Mouse (Mus musculus) CH12.LX (cell line): ENCODE data around the gene Acss1. TPM values are rescaled to one million over a fixed set of nuclear protein-coding genes. Genes with fewer than 3 reads are reported as not detected.

ENCODE experiments used
- DNase-seq: peaks from one replicate; pipeline ENCODE4 v3.0.0-alpha.2; 2013; ENCODE audit errors: extremely low read depth
- H3K27ac ChIP-seq: 2 replicates; pipeline ENCODE4 v1.5.1; 2012; ENCODE audit warnings: low read depth, mild to moderate bottlenecking, control low read depth, moderate library complexity; ENCODE audit not compliant: insufficient read depth
- H3K27me3 ChIP-seq: replicated peaks from 2 replicates; pipeline ENCODE3; 2012; ENCODE audit warnings: inconsistent platforms
- H3K36me3 ChIP-seq, 2 experiments: replicated peaks in 1 of 2; 2 replicates each; pipeline versions ENCODE3 to v1.6.1; 2012; ENCODE audit warnings: inconsistent platforms in 1 of 2, low read length in 1 of 2, mild to moderate bottlenecking in 1 of 2, mixed read lengths in 1 of 2, moderate library complexity in 1 of 2; ENCODE audit not compliant: control insufficient read depth in 1 of 2, insufficient read depth in 1 of 2
- H3K4me1 ChIP-seq, 2 experiments: 2 replicates each; pipeline ENCODE4 v1.6.1; 2012; ENCODE audit warnings: inconsistent platforms in 1 of 2, moderate library complexity in 1 of 2; ENCODE audit not compliant: insufficient read depth in 2 of 2, control insufficient read depth in 1 of 2
- H3K4me2 ChIP-seq: 2 replicates; pipeline ENCODE4 v1.6.1; 2012; ENCODE audit warnings: low read depth, mild to moderate bottlenecking, control low read depth; ENCODE audit not compliant: poor library complexity, insufficient read depth, severe bottlenecking
- H3K4me3 ChIP-seq, 3 experiments: fragments of 150-350 bp in 1 of 3; sonication (generic) in 1 of 3; replicated peaks in 1 of 3; 2 replicates each; pipeline versions ENCODE3 to v1.5.1; 2011 to 2012; ENCODE audit warnings: low read depth in 2 of 3, low read length in 2 of 3, mild to moderate bottlenecking in 2 of 3, moderate library complexity in 2 of 3, control low read depth in 1 of 3, improper control_type of control experiment in 1 of 3, inconsistent platforms in 1 of 3, mixed read lengths in 1 of 3; ENCODE audit not compliant: poor library complexity in 1 of 3
- H3K79me2 ChIP-seq: replicated peaks from 2 replicates; pipeline ENCODE4 v1.6.1; 2012; ENCODE audit warnings: mild to moderate bottlenecking, moderate library complexity; ENCODE audit not compliant: control insufficient read depth, poor library complexity, insufficient read depth, severe bottlenecking; ENCODE audit errors: extremely low read depth
- H3K9ac ChIP-seq: 2 replicates; pipeline ENCODE4 v1.6.1; 2012; ENCODE audit warnings: low read depth, mild to moderate bottlenecking, control low read depth, moderate library complexity; ENCODE audit not compliant: insufficient read depth
- H3K9me3 ChIP-seq: replicated peaks from 2 replicates; pipeline ENCODE3; 2012; ENCODE audit warnings: low read length, inconsistent platforms, mixed read lengths
- BHLHE40 ChIP-seq: IDR thresholded peaks from 2 replicates; pipeline ENCODE4 v1.6.1; 2011; ENCODE audit warnings: mild to moderate bottlenecking, low read depth, low read length, improper control_type of control experiment
- CHD1 ChIP-seq: IDR thresholded peaks from 2 replicates; pipeline ENCODE4 v1.6.1; 2012; ENCODE audit warnings: low read depth, low read length, improper control_type of control experiment, inconsistent platforms
- CTCF ChIP-seq, 2 experiments: IDR thresholded peaks in 1 of 2; conservative IDR thresholded peaks in 1 of 2; 2 replicates each; pipeline ENCODE4 v1.5.1; 2011 to 2012; ENCODE audit warnings: low read depth in 2 of 2, low read length in 2 of 2, improper control_type of control experiment in 1 of 2, inconsistent platforms in 1 of 2, mild to moderate bottlenecking in 1 of 2, moderate library complexity in 1 of 2
- E2F4 ChIP-seq: IDR thresholded peaks from 2 replicates; pipeline ENCODE4 v1.6.1; 2011; ENCODE audit warnings: low read depth, low read length, improper control_type of control experiment; ENCODE audit not compliant: insufficient replicate concordance
- ELF1 ChIP-seq: IDR thresholded peaks from 2 replicates; pipeline ENCODE4 v1.6.1; 2014; ENCODE audit warnings: low read depth, mild to moderate bottlenecking, inconsistent platforms, low read length, improper control_type of control experiment
- ETS1 ChIP-seq: conservative IDR thresholded peaks from 2 replicates; pipeline ENCODE4 v1.6.1; 2012; ENCODE audit warnings: low read depth, mild to moderate bottlenecking, inconsistent platforms, low read length, improper control_type of control experiment, moderate library complexity
- IRF4 ChIP-seq: IDR thresholded peaks from 2 replicates; pipeline ENCODE4 v1.6.1; 2014; ENCODE audit warnings: low read depth, mild to moderate bottlenecking, inconsistent platforms, low read length, improper control_type of control experiment
- JUND ChIP-seq: conservative IDR thresholded peaks from 2 replicates; pipeline ENCODE4 v1.6.1; 2011; ENCODE audit warnings: low read depth, low read length, improper control_type of control experiment
- MAX ChIP-seq: IDR thresholded peaks from 2 replicates; pipeline ENCODE4 v1.6.1; 2011; ENCODE audit warnings: low read length, improper control_type of control experiment
- MXI1 ChIP-seq: IDR thresholded peaks from 2 replicates; pipeline ENCODE4 v1.6.1; 2011; ENCODE audit warnings: mild to moderate bottlenecking, low read depth, low read length, improper control_type of control experiment
- NELFE ChIP-seq: IDR thresholded peaks from 2 replicates; pipeline ENCODE4 v1.6.1; 2011; ENCODE audit warnings: low read depth, low read length, improper control_type of control experiment
- POLR2AphosphoS2 ChIP-seq: IDR thresholded peaks from 2 replicates; pipeline ENCODE4 v1.6.1; 2011; ENCODE audit warnings: low read depth, low read length, improper control_type of control experiment
- TBP ChIP-seq: conservative IDR thresholded peaks from 2 replicates; pipeline ENCODE4 v1.6.1; 2011; ENCODE audit warnings: low read depth, low read length, improper control_type of control experiment
- ZMIZ1 ChIP-seq: IDR thresholded peaks from 2 replicates; pipeline ENCODE4 v1.6.1; 2012; ENCODE audit warnings: low read depth, mild to moderate bottlenecking, inconsistent platforms, low read length, improper control_type of control experiment
- dilution Hi-C: fragments of 300-500 bp; cut with MboI; formaldehyde crosslinking; loops from 2 replicates; pipeline ENCODE4 v1.14.3; 2020; ENCODE audit warnings: low sequenced_read_pairs; ENCODE audit not compliant: extremely low pct_unique_long_range_greater_than_20kb, extremely low pct_ligation_motif_present
- in situ Hi-C: fragments of 300-500 bp; cut with MboI; formaldehyde crosslinking; loops from 3 replicates; pipeline ENCODE4 v1.14.3; 2019; ENCODE audit warnings: low sequenced_read_pairs, low pct_ligation_motif_present, low pct_unique_long_range_greater_than_20kb, mixed read lengths
- polyA plus RNA-seq: library from polyadenylated mRNA; unstranded; fragments of >175 nt; gene quantifications from 2 replicates; pipeline ENCODE4 v1.2.1, GENCODE M21; 2012; ENCODE audit warnings: low read depth; ENCODE audit not compliant: insufficient read length
- total RNA-seq, 2 experiments: library from RNA; depleted of rRNA; stranded (reverse); fragments of 300-350 nt in 1 of 2; fragments of >200 nt in 1 of 2; gene quantifications; 2 replicates each; pipeline ENCODE4 v1.2.3; 2012 to 2014

The Acss1 gene
- total and polyA plus RNA-seq, 3 experiments, result 0.39 to 1.7 (median 0.76) TPM

GRCm38 (mm10) chr2:150569847-150570590 is 98.3 kb downstream of the Acss1 start, which contains the start of gene Cst7:
TSS of gene Cst7 (plus strand) at chr2:150570415.
- Histone ChIP-seq H3K4me1 (peaks cover 0 to 43% of the 10 kb centered on the region in 2 experiments; a peak in 2 of 4 replicates), H3K36me3 (peaks cover 0 to 15% of the 10 kb centered on the region in 2 experiments), H3K4me3 (peak within 1 kb of the TSS; percentile 40 to 56 (median 42)), H3K4me2 (peak within 1 kb of the TSS; percentile 31), H3K9ac (peak within 1 kb of the TSS; percentile 7; the same call in 1 of the 2 replicates), H3K9me3 (no peaks in the 10 kb centered on the region), H3K27ac (no peak within 1 kb of the TSS), H3K27me3 (no peaks in the 10 kb centered on the region), H3K79me2 (no peaks in the 10 kb centered on the region)
- dilution Hi-C loops (no loop called here), in situ Hi-C loops (loop anchor here (5.0 to 25.0 kb wide), 3 partner anchors 102 to 442 kb away; partner anchors contain the start of gene Entpd6)
- peak; percentile 78 for DNase-seq
- no peak for TF ChIP-seq E2F4
- no peak for TF ChIP-seq ZMIZ1
- no peak for TF ChIP-seq NELFE
- TF ChIP-seq MAX, result peak; percentile 71
- no peak for TF ChIP-seq POLR2AphosphoS2
- no peak; the same call in 1 of the 2 replicates for TF ChIP-seq ETS1
- TF ChIP-seq JUND, result no peak
- TF ChIP-seq TBP, result no peak
- TF ChIP-seq CTCF (conservative IDR thresholded peaks at IDR 0.05 in 1 of 2, IDR thresholded peaks at IDR 0.05 in 1 of 2; ENCODE audit: low read depth in 2 of 2, low read length in 2 of 2), result no peak
- TF ChIP-seq CHD1, result no peak
- peak; percentile 64; the same call in 1 of the 2 replicates for TF ChIP-seq MXI1
- peak; percentile 52; the same call in 1 of the 2 replicates for TF ChIP-seq BHLHE40
- 0 out of 2 replicates have a peak, but pooled peaks have one; percentile 27 for TF ChIP-seq ELF1
- TF ChIP-seq IRF4, result 0 out of 2 replicates have a peak, but pooled peaks have one; percentile 44

Other genes with a start within 250 kb of the Acss1 start
- gene Zfp442, start 217.0 kb downstream of the Acss1 start, total RNA-seq (2012; rRNA removed), result 2.0 and 2.6 TPM in 2 replicates
- gene Zfp442, start 217.0 kb downstream of the Acss1 start, total RNA-seq (2014; rRNA removed), result 2.6 and 3.4 TPM in 2 replicates
- gene Zfp442, start 217.0 kb downstream of the Acss1 start, polyA plus RNA-seq, result 1.7 and 2.5 TPM in 2 replicates
- gene Zfp345, start 183.4 kb downstream of the Acss1 start, total RNA-seq (2012; rRNA removed), result 4.5 and 6.6 TPM in 2 replicates
- gene Zfp345, start 183.4 kb downstream of the Acss1 start, total RNA-seq (2014; rRNA removed), result 15.0 and 16.6 TPM in 2 replicates
- gene Zfp345, start 183.4 kb downstream of the Acss1 start, polyA plus RNA-seq, result 6.0 and 6.3 TPM in 2 replicates
- 12.8 and 15.9 TPM in 2 replicates for gene Cst7, start 98.1 kb downstream of the Acss1 start, total RNA-seq (2012; rRNA removed)
- 30.7 and 31.7 TPM in 2 replicates for gene Cst7, start 98.1 kb downstream of the Acss1 start, total RNA-seq (2014; rRNA removed)
- gene Cst7, start 98.1 kb downstream of the Acss1 start, polyA plus RNA-seq, result 42.0 and 48.8 TPM in 2 replicates
- 24.5 and 29.0 TPM in 2 replicates for gene Apmap, start 59.9 kb downstream of the Acss1 start, total RNA-seq (2012; rRNA removed)
- 35.6 and 39.3 TPM in 2 replicates for gene Apmap, start 59.9 kb downstream of the Acss1 start, total RNA-seq (2014; rRNA removed)
- 25.8 and 29.3 TPM in 2 replicates for gene Apmap, start 59.9 kb downstream of the Acss1 start, polyA plus RNA-seq
- not detected in 2 replicates for gene Vsx1, start 20.9 kb upstream of the Acss1 start, total RNA-seq (2012; rRNA removed)
- not detected in 2 replicates for gene Vsx1, start 20.9 kb upstream of the Acss1 start, total RNA-seq (2014; rRNA removed)
- not detected in 2 replicates for gene Vsx1, start 20.9 kb upstream of the Acss1 start, polyA plus RNA-seq
- 35.5 and 36.4 TPM in 2 replicates for gene Entpd6, start 80.5 kb upstream of the Acss1 start, total RNA-seq (2012; rRNA removed)
- gene Entpd6, start 80.5 kb upstream of the Acss1 start, total RNA-seq (2014; rRNA removed), result 30.6 and 33.5 TPM in 2 replicates
- gene Entpd6, start 80.5 kb upstream of the Acss1 start, polyA plus RNA-seq, result 44.5 and 45.5 TPM in 2 replicates
- 47.0 and 47.7 TPM in 2 replicates for gene Pygb, start 118.2 kb upstream of the Acss1 start, total RNA-seq (2012; rRNA removed)
- gene Pygb, start 118.2 kb upstream of the Acss1 start, total RNA-seq (2014; rRNA removed), result 36.4 and 39.7 TPM in 2 replicates
- 42.6 and 43.2 TPM in 2 replicates for gene Pygb, start 118.2 kb upstream of the Acss1 start, polyA plus RNA-seq
- gene Abhd12, start 236.2 kb upstream of the Acss1 start, total RNA-seq (2012; rRNA removed), result 43.6 and 45.5 TPM in 2 replicates
- 51.5 and 51.9 TPM in 2 replicates for gene Abhd12, start 236.2 kb upstream of the Acss1 start, total RNA-seq (2014; rRNA removed)
- gene Abhd12, start 236.2 kb upstream of the Acss1 start, polyA plus RNA-seq, result 45.7 and 51.3 TPM in 2 replicates
- gene Gins1, start 236.9 kb upstream of the Acss1 start, total RNA-seq (2012; rRNA removed), result 41.4 and 47.1 TPM in 2 replicates
- 65.9 and 81.4 TPM in 2 replicates for gene Gins1, start 236.9 kb upstream of the Acss1 start, total RNA-seq (2014; rRNA removed)
- 68.4 and 76.7 TPM in 2 replicates for gene Gins1, start 236.9 kb upstream of the Acss1 start, polyA plus RNA-seq